Mouse (Mus musculus) adrenal gland, adult (tissue): ENCODE measurements around the gene Slc7a15.
"Not testable (repeated sequence)": the region's sequence is repeated elsewhere in the genome, so short reads cannot be mapped to it uniquely, and the experiment has no call there.

ENCODE experiments used
- DNase-seq, 2 experiments: peaks; one replicate each; pipeline ENCODE4 v3.0.0; 2022 to 2023; ENCODE audit warnings: low spot score in 1 of 2; ENCODE audit not compliant: inconsistent age in 2 of 2

Gene Slc7a15

GRCm38 (mm10) chr12:8598966-8599365 lies at the start of gene Slc7a15:
Gene Slc7a15, minus strand, starts transcription at chr12:8599066.
- not testable (repeated sequence) for DNase-seq

- DNase-seq: peak in 1 of 2 experiments; percentile 9
These were observed 49.3 kb upstream of the Slc7a15 start for GRCm38 (mm10) chr12:8648211-8648610.

GRCm38 (mm10) chr12:8641425-8641735 lies 42.5 kb upstream of the Slc7a15 start:
- no peak for DNase-seq

GRCm38 (mm10) chr12:8640711-8641424 lies 42.0 kb upstream of the Slc7a15 start:
- peak; percentile 98 to 100 for DNase-seq

GRCm38 (mm10) chr12:8640186-8640585 lies 41.3 kb upstream of the Slc7a15 start:
- peak in 1 of 2 experiments; percentile 60 for DNase-seq

GRCm38 (mm10) chr12:8638411-8639087 lies 39.7 kb upstream of the Slc7a15 start:
- peak; percentile 72 to 92 for DNase-seq

- peak in 1 of 2 experiments; percentile 50 for DNase-seq
These were observed 38.1 kb upstream of the Slc7a15 start for GRCm38 (mm10) chr12:8636945-8637344.

GRCm38 (mm10) chr12:8635546-8635945 lies 36.7 kb upstream of the Slc7a15 start:
- peak in 1 of 2 experiments; percentile 21 for DNase-seq

GRCm38 (mm10) chr12:8634306-8634705 lies 35.4 kb upstream of the Slc7a15 start:
- no peak for DNase-seq

- no peak for DNase-seq
These were observed 34.0 kb upstream of the Slc7a15 start for GRCm38 (mm10) chr12:8632737-8633365.

- DNase-seq: no peak
These were observed 32.8 kb upstream of the Slc7a15 start for GRCm38 (mm10) chr12:8631691-8632090.

GRCm38 (mm10) chr12:8629537-8629936 lies 30.7 kb upstream of the Slc7a15 start:
- peak in 1 of 2 experiments; percentile 15 for DNase-seq

- no peak for DNase-seq
These were observed 21.8 kb upstream of the Slc7a15 start for GRCm38 (mm10) chr12:8620678-8621018.

GRCm38 (mm10) chr12:8619827-8620677 lies 21.2 kb upstream of the Slc7a15 start:
- peak in 1 of 2 experiments; percentile 15 for DNase-seq

- no peak for DNase-seq
These were observed 19.4 kb upstream of the Slc7a15 start for GRCm38 (mm10) chr12:8618271-8618670.

GRCm38 (mm10) chr12:8609070-8609469 lies 10.2 kb upstream of the Slc7a15 start:
- peak in 1 of 2 experiments; percentile 8 for DNase-seq

- peak in 1 of 2 experiments; percentile 10 for DNase-seq
These were observed 3.3 kb downstream of the Slc7a15 start for GRCm38 (mm10) chr12:8595611-8596010.

- DNase-seq: not testable (repeated sequence)
These were observed 7.5 kb downstream of the Slc7a15 start for GRCm38 (mm10) chr12:8591326-8591725.

- no peak for DNase-seq
These were observed 25.5 kb downstream of the Slc7a15 start for GRCm38 (mm10) chr12:8573405-8573804.

- DNase-seq: not testable (repeated sequence)
These were observed 26.9 kb downstream of the Slc7a15 start for GRCm38 (mm10) chr12:8571903-8572341.

- DNase-seq: not testable (repeated sequence)
These were observed 27.5 kb downstream of the Slc7a15 start for GRCm38 (mm10) chr12:8571287-8571902.
